Mouse (Mus musculus): ENCODE results near the gene B4galt2. TPM values are rescaled to one million over a fixed set of nuclear protein-coding genes. Genes with fewer than 3 reads are reported as not detected.

The B4galt2 gene
- total and polyA plus RNA-seq, 2 experiments from 2014 or later = 5.9 to 33.0 TPM

- Histone ChIP-seq H3K4me3 (ENCODE audit: low read depth, low read length) (no peak overlapping the region), H3K27ac (ENCODE audit: low read depth) (no peak overlapping the region), H3K27me3 (ENCODE audit: control insufficient read depth, insufficient read depth, low read length) (no peaks in the 10 kb centered on the region), H3K4me2 (ENCODE audit: low read depth, low read length) (no peak overlapping the region), H3K9me3 (replicated peaks; ENCODE audit: control insufficient read depth, low read length) (no peaks in the 10 kb centered on the region), H3K4me1 (ENCODE audit: control insufficient read depth, insufficient read depth) (no peaks in the 10 kb centered on the region), H3K9ac (replicated peaks; ENCODE audit: low read depth, low read length) (no peak overlapping the region), H3K36me3 (replicated peaks; ENCODE audit: control insufficient read depth, insufficient read depth, low read length) (no peaks in the 10 kb centered on the region)
- TF ChIP-seq CTCF (IDR thresholded peaks at IDR 0.05; ENCODE audit: low read depth) (no peak), EP300 (IDR thresholded peaks at IDR 0.05; ENCODE audit: low read depth) (no peak)
- ATAC-seq (ENCODE audit: insufficient read depth, low read depth) (no peak), DNase-seq (ENCODE audit: low spot score) (no peak)
- WGBS = 75% methylated on average over 5 of the region's 5 CpGs
These were observed 33.8 kb downstream of the B4galt2 start for GRCm38 (mm10) chr4:117849506-117849905.

GRCm38 (mm10) chr4:117849063-117849462 is 34.2 kb downstream of the B4galt2 start:
- no peak for ATAC-seq (ENCODE audit: insufficient read depth, low read depth)

GRCm38 (mm10) chr4:117847011-117847410 is 36.3 kb downstream of the B4galt2 start:
- Histone ChIP-seq H3K9me3 (replicated peaks; ENCODE audit: control insufficient read depth, low read length) (no peaks in the 10 kb centered on the region), H3K4me2 (ENCODE audit: low read depth, low read length) (no peak overlapping the region), H3K4me1 (ENCODE audit: control insufficient read depth, insufficient read depth) (no peaks in the 10 kb centered on the region), H3K36me3 (replicated peaks; ENCODE audit: control insufficient read depth, insufficient read depth, low read length) (no peaks in the 10 kb centered on the region), H3K27me3 (ENCODE audit: control insufficient read depth, insufficient read depth, low read length) (no peaks in the 10 kb centered on the region), H3K4me3 (ENCODE audit: low read depth, low read length) (no peak overlapping the region), H3K27ac (ENCODE audit: low read depth) (no peak overlapping the region), H3K9ac (replicated peaks; ENCODE audit: low read depth, low read length) (no peak overlapping the region)
- DNase-seq (ENCODE audit: low spot score) = no peak
- ATAC-seq (ENCODE audit: insufficient read depth, low read depth) = no peak
- WGBS = 61% methylated on average over 2 of the region's 2 CpGs
- TF ChIP-seq CTCF (IDR thresholded peaks at IDR 0.05; ENCODE audit: low read depth) (no peak), EP300 (IDR thresholded peaks at IDR 0.05; ENCODE audit: low read depth) (no peak)

More at GRCm38 (mm10) chr4:117849063-117849462, 34.2 kb downstream of the B4galt2 start:
- TF ChIP-seq EP300 (IDR thresholded peaks at IDR 0.05; ENCODE audit: low read depth) (no peak), CTCF (IDR thresholded peaks at IDR 0.05; ENCODE audit: low read depth) (no peak)
- Histone ChIP-seq H3K27me3 (ENCODE audit: control insufficient read depth, insufficient read depth, low read length) (no peaks in the 10 kb centered on the region), H3K36me3 (replicated peaks; ENCODE audit: control insufficient read depth, insufficient read depth, low read length) (no peaks in the 10 kb centered on the region), H3K27ac (ENCODE audit: low read depth) (no peak overlapping the region), H3K4me2 (ENCODE audit: low read depth, low read length) (no peak overlapping the region), H3K9ac (replicated peaks; ENCODE audit: low read depth, low read length) (no peak overlapping the region), H3K4me1 (ENCODE audit: control insufficient read depth, insufficient read depth) (no peaks in the 10 kb centered on the region), H3K9me3 (replicated peaks; ENCODE audit: control insufficient read depth, low read length) (no peaks in the 10 kb centered on the region), H3K4me3 (ENCODE audit: low read depth, low read length) (no peak overlapping the region)
- no peak for DNase-seq (ENCODE audit: low spot score)
- 58% methylated on average over 17 of the region's 17 CpGs for WGBS

GRCm38 (mm10) chr4:117846261-117846660 is 37.0 kb downstream of the B4galt2 start:
- 93% methylated on average over 4 of the region's 4 CpGs for WGBS
- no peak for ATAC-seq (ENCODE audit: insufficient read depth, low read depth)
- Histone ChIP-seq H3K36me3 (replicated peaks; ENCODE audit: control insufficient read depth, insufficient read depth, low read length) (no peaks in the 10 kb centered on the region), H3K9me3 (replicated peaks; ENCODE audit: control insufficient read depth, low read length) (no peaks in the 10 kb centered on the region), H3K4me2 (ENCODE audit: low read depth, low read length) (no peak overlapping the region), H3K27ac (ENCODE audit: low read depth) (no peak overlapping the region), H3K4me3 (ENCODE audit: low read depth, low read length) (no peak overlapping the region), H3K9ac (replicated peaks; ENCODE audit: low read depth, low read length) (no peak overlapping the region), H3K27me3 (ENCODE audit: control insufficient read depth, insufficient read depth, low read length) (no peaks in the 10 kb centered on the region), H3K4me1 (ENCODE audit: control insufficient read depth, insufficient read depth) (no peaks in the 10 kb centered on the region)
- no peak for DNase-seq (ENCODE audit: low spot score)
- TF ChIP-seq EP300 (IDR thresholded peaks at IDR 0.05; ENCODE audit: low read depth) = no peak
- TF ChIP-seq CTCF (IDR thresholded peaks at IDR 0.05; ENCODE audit: low read depth) = no peak

GRCm38 (mm10) chr4:117845316-117845715 is 38.0 kb downstream of the B4galt2 start:
- no peaks in the 10 kb centered on the region for H3K4me1 ChIP-seq (ENCODE audit: control insufficient read depth, insufficient read depth)
- DNase-seq (ENCODE audit: low spot score) = no peak
- no peak overlapping the region for H3K4me2 ChIP-seq (ENCODE audit: low read depth, low read length)
- H3K27ac ChIP-seq (ENCODE audit: low read depth) = no peak overlapping the region
- no peaks in the 10 kb centered on the region for H3K36me3 ChIP-seq (replicated peaks; ENCODE audit: control insufficient read depth, insufficient read depth, low read length)
- H3K9me3 ChIP-seq (replicated peaks; ENCODE audit: control insufficient read depth, low read length) = no peaks in the 10 kb centered on the region
- no peaks in the 10 kb centered on the region for H3K27me3 ChIP-seq (ENCODE audit: control insufficient read depth, insufficient read depth, low read length)
- WGBS = 86% methylated on average over 11 of the region's 11 CpGs
- TF ChIP-seq EP300 (IDR thresholded peaks at IDR 0.05; ENCODE audit: low read depth) (no peak), CTCF (IDR thresholded peaks at IDR 0.05; ENCODE audit: low read depth) (no peak)
- H3K4me3 ChIP-seq (ENCODE audit: low read depth, low read length) = no peak overlapping the region
- no peak for ATAC-seq (ENCODE audit: insufficient read depth, low read depth)
- no peak overlapping the region for H3K9ac ChIP-seq (replicated peaks; ENCODE audit: low read depth, low read length)

DNA sequence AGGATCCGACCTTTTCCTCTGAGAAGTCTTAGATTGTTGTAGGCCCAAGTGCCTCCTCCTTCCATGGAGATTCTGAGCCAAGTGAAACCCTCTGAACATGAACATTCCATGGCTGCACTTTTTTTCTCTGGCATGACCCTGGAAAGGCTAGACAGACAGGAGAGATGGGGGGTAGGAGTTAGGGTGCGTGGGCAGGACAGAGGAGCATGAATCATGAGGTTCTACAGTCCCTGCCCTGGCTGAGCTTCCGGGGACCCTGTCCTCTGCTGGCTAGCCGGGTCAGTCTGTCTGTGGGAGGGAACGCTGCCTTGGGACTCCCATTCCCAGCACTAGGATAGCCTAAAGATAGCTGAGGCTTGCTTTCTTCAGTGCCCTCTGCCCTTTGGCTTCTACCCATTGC is 38.8 kb downstream of the B4galt2 start:
- no peaks in the 10 kb centered on the region for H3K9me3 ChIP-seq (replicated peaks; ENCODE audit: control insufficient read depth, low read length)
- H3K4me2 ChIP-seq (ENCODE audit: low read depth, low read length) = no peak overlapping the region
- H3K9ac ChIP-seq (replicated peaks; ENCODE audit: low read depth, low read length) = no peak overlapping the region
- no peaks in the 10 kb centered on the region for H3K4me1 ChIP-seq (ENCODE audit: control insufficient read depth, insufficient read depth)
- no peak for DNase-seq (ENCODE audit: low spot score)
- no peaks in the 10 kb centered on the region for H3K27me3 ChIP-seq (ENCODE audit: control insufficient read depth, insufficient read depth, low read length)
- WGBS = 68% methylated on average over 5 of the region's 5 CpGs
- no peak overlapping the region for H3K27ac ChIP-seq (ENCODE audit: low read depth)
- TF ChIP-seq CTCF (IDR thresholded peaks at IDR 0.05; ENCODE audit: low read depth) (no peak), EP300 (IDR thresholded peaks at IDR 0.05; ENCODE audit: low read depth) (no peak)
- no peaks in the 10 kb centered on the region for H3K36me3 ChIP-seq (replicated peaks; ENCODE audit: control insufficient read depth, insufficient read depth, low read length)
- H3K4me3 ChIP-seq (ENCODE audit: low read depth, low read length) = no peak overlapping the region
- no peak for ATAC-seq (ENCODE audit: insufficient read depth, low read depth)

Measured in heart, postnatal 0 days (tissue).